Mouse (Mus musculus): ENCODE measurements around the gene Dzip1l. TPM values are rescaled to one million over a fixed set of nuclear protein-coding genes. Genes with fewer than 3 reads are reported as not detected.

Dzip1l gene
- polyA plus RNA-seq, 1 experiment from 2014 or later, result 14.1 TPM

GRCm38 (mm10) chr9:99661606-99662166 is 32.4 kb downstream of the Dzip1l start:
- H3K4me1 ChIP-seq (replicated peaks), result peaks cover 5% of the 10 kb centered on the region; the same call in 1 of the 2 replicates
- no peak overlapping the region for H3K9ac ChIP-seq
- no peak for ATAC-seq (replicated peaks; ENCODE audit: insufficient number of reproducible peaks, insufficient read depth, low FRiP score, low read depth)
- WGBS, result 71% methylated on average over 16 of the region's 16 CpGs
- H3K9me3 ChIP-seq (replicated peaks), result no peaks in the 10 kb centered on the region
- H3K4me3 ChIP-seq, result no peak overlapping the region
- H3K36me3 ChIP-seq, result peaks cover 33% of the 10 kb centered on the region
- peak overlapping the region; percentile 48; the same call in 1 of the 2 replicates for H3K27ac ChIP-seq
- H3K4me2 ChIP-seq, result no peak overlapping the region
- no peaks in the 10 kb centered on the region for H3K27me3 ChIP-seq

GRCm38 (mm10) chr9:99662406-99662805 is 33.1 kb downstream of the Dzip1l start:
- no peak overlapping the region for H3K4me2 ChIP-seq
- no peak overlapping the region for H3K9ac ChIP-seq
- H3K9me3 ChIP-seq (replicated peaks), result no peaks in the 10 kb centered on the region
- no peak overlapping the region for H3K4me3 ChIP-seq
- peaks cover 33% of the 10 kb centered on the region for H3K36me3 ChIP-seq
- peak overlapping the region; percentile 48; the same call in 1 of the 2 replicates for H3K27ac ChIP-seq
- H3K4me1 ChIP-seq (replicated peaks), result peaks cover 5% of the 10 kb centered on the region; the same call in 1 of the 2 replicates
- no peak for ATAC-seq (replicated peaks; ENCODE audit: insufficient number of reproducible peaks, insufficient read depth, low FRiP score, low read depth)
- no peaks in the 10 kb centered on the region for H3K27me3 ChIP-seq
- 23% methylated on average over 7 of the region's 7 CpGs for WGBS

- H3K27ac ChIP-seq, result no peak overlapping the region
- no peak; the same call in 1 of the 2 replicates for ATAC-seq (replicated peaks; ENCODE audit: insufficient number of reproducible peaks, insufficient read depth, low FRiP score, low read depth)
- no peak overlapping the region for H3K4me3 ChIP-seq
- peaks cover 38% of the 10 kb centered on the region for H3K36me3 ChIP-seq
- H3K27me3 ChIP-seq, result no peaks in the 10 kb centered on the region
- H3K4me1 ChIP-seq (replicated peaks), result peaks cover 5% of the 10 kb centered on the region; the same call in 1 of the 2 replicates
- no peaks in the 10 kb centered on the region for H3K9me3 ChIP-seq (replicated peaks)
- 87% methylated on average over 10 of the region's 10 CpGs for WGBS
- H3K4me2 ChIP-seq, result no peak overlapping the region
- H3K9ac ChIP-seq, result no peak overlapping the region
Measured at GRCm38 (mm10) chr9:99662887-99663286, 33.6 kb downstream of the Dzip1l start.

- Histone ChIP-seq H3K4me3 (no peak overlapping the region), H3K4me1 (replicated peaks) (no peaks in the 10 kb centered on the region), H3K9me3 (replicated peaks) (no peaks in the 10 kb centered on the region), H3K4me2 (no peak overlapping the region), H3K27ac (no peak overlapping the region), H3K9ac (no peak overlapping the region), H3K36me3 (peaks cover 60% of the 10 kb centered on the region), H3K27me3 (no peaks in the 10 kb centered on the region)
- no peak for ATAC-seq (replicated peaks; ENCODE audit: insufficient number of reproducible peaks, insufficient read depth, low FRiP score, low read depth)
- 82% methylated on average over 8 of the region's 8 CpGs for WGBS
Measured at GRCm38 (mm10) chr9:99667596-99667995, 38.3 kb downstream of the Dzip1l start.

GRCm38 (mm10) chr9:99671603-99672002 is 42.3 kb downstream of the Dzip1l start:
- Histone ChIP-seq H3K4me2 (no peak overlapping the region), H3K9ac (no peak overlapping the region), H3K4me1 (replicated peaks) (no peaks in the 10 kb centered on the region), H3K9me3 (replicated peaks) (no peaks in the 10 kb centered on the region), H3K27me3 (no peaks in the 10 kb centered on the region), H3K4me3 (no peak overlapping the region), H3K27ac (no peak overlapping the region), H3K36me3 (peaks cover 33% of the 10 kb centered on the region)
- WGBS, result 41% methylated on average over 2 of the region's 2 CpGs
- ATAC-seq (replicated peaks; ENCODE audit: insufficient number of reproducible peaks, insufficient read depth, low FRiP score, low read depth), result no peak

GRCm38 (mm10) chr9:99675714-99676113 is 46.4 kb downstream of the Dzip1l start:
- no peak overlapping the region for H3K27ac ChIP-seq
- H3K4me3 ChIP-seq, result no peak overlapping the region
- 89% methylated on average over 3 of the region's 3 CpGs for WGBS
- H3K9me3 ChIP-seq (replicated peaks), result no peaks in the 10 kb centered on the region
- H3K9ac ChIP-seq, result no peak overlapping the region
- no peak overlapping the region for H3K4me2 ChIP-seq
- no peaks in the 10 kb centered on the region for H3K4me1 ChIP-seq (replicated peaks)
- H3K27me3 ChIP-seq, result no peaks in the 10 kb centered on the region
- H3K36me3 ChIP-seq, result no peaks in the 10 kb centered on the region
- ATAC-seq (replicated peaks; ENCODE audit: insufficient number of reproducible peaks, insufficient read depth, low FRiP score, low read depth), result no peak

GRCm38 (mm10) chr9:99681980-99682570 is 52.8 kb downstream of the Dzip1l start:
- Histone ChIP-seq H3K4me1 (replicated peaks) (peaks cover 10% of the 10 kb centered on the region; the same call in 1 of the 2 replicates), H3K4me3 (peak overlapping the region; percentile 22), H3K27me3 (no peaks in the 10 kb centered on the region), H3K9me3 (replicated peaks) (no peaks in the 10 kb centered on the region), H3K27ac (peak overlapping the region; percentile 38), H3K4me2 (peak overlapping the region; percentile 58), H3K36me3 (no peaks in the 10 kb centered on the region), H3K9ac (no peak overlapping the region)
- 38% methylated on average over 21 of the region's 21 CpGs for WGBS
- peak; percentile 27; the same call in 1 of the 2 replicates for ATAC-seq (replicated peaks; ENCODE audit: insufficient number of reproducible peaks, insufficient read depth, low FRiP score, low read depth)

- H3K4me2 ChIP-seq, result no peak overlapping the region
- H3K27me3 ChIP-seq, result no peaks in the 10 kb centered on the region
- no peak overlapping the region for H3K4me3 ChIP-seq
- peaks cover 10% of the 10 kb centered on the region; the same call in 1 of the 2 replicates for H3K4me1 ChIP-seq (replicated peaks)
- ATAC-seq (replicated peaks; ENCODE audit: insufficient number of reproducible peaks, insufficient read depth, low FRiP score, low read depth), result no peak
- WGBS, result 62% methylated on average over 5 of the region's 5 CpGs
- H3K27ac ChIP-seq, result no peak overlapping the region
- H3K36me3 ChIP-seq, result no peaks in the 10 kb centered on the region
- no peak overlapping the region for H3K9ac ChIP-seq
- no peaks in the 10 kb centered on the region for H3K9me3 ChIP-seq (replicated peaks)
Measured at GRCm38 (mm10) chr9:99685061-99685521, 55.8 kb downstream of the Dzip1l start.

- H3K4me2 ChIP-seq, result no peak overlapping the region
- no peaks in the 10 kb centered on the region for H3K27me3 ChIP-seq
- H3K4me3 ChIP-seq, result no peak overlapping the region
- no peak overlapping the region for H3K9ac ChIP-seq
- H3K4me1 ChIP-seq (replicated peaks), result peaks cover 10% of the 10 kb centered on the region; the same call in 1 of the 2 replicates
- 62% methylated on average over 5 of the region's 5 CpGs for WGBS
- H3K27ac ChIP-seq, result no peak overlapping the region
- ATAC-seq (replicated peaks; ENCODE audit: insufficient number of reproducible peaks, insufficient read depth, low FRiP score, low read depth), result no peak
- no peaks in the 10 kb centered on the region for H3K9me3 ChIP-seq (replicated peaks)
- H3K36me3 ChIP-seq, result no peaks in the 10 kb centered on the region
Measured at GRCm38 (mm10) chr9:99685536-99686231, 56.4 kb downstream of the Dzip1l start.

- H3K9ac ChIP-seq, result no peak overlapping the region
- no peak overlapping the region for H3K27ac ChIP-seq
- 91% methylated on average over 5 of the region's 5 CpGs for WGBS
- H3K4me2 ChIP-seq, result no peak overlapping the region
- H3K4me3 ChIP-seq, result no peak overlapping the region
- H3K4me1 ChIP-seq (replicated peaks), result no peaks in the 10 kb centered on the region
- no peaks in the 10 kb centered on the region for H3K9me3 ChIP-seq (replicated peaks)
- H3K27me3 ChIP-seq, result no peaks in the 10 kb centered on the region
- H3K36me3 ChIP-seq, result no peaks in the 10 kb centered on the region
- ATAC-seq (replicated peaks; ENCODE audit: insufficient number of reproducible peaks, insufficient read depth, low FRiP score, low read depth), result no peak
Measured at GRCm38 (mm10) chr9:99689796-99690195, 60.5 kb downstream of the Dzip1l start.

GRCm38 (mm10) chr9:99690386-99690785 is 61.1 kb downstream of the Dzip1l start:
- H3K4me3 ChIP-seq, result no peak overlapping the region
- ATAC-seq (replicated peaks; ENCODE audit: insufficient number of reproducible peaks, insufficient read depth, low FRiP score, low read depth), result no peak
- H3K27ac ChIP-seq, result no peak overlapping the region
- no peak overlapping the region for H3K9ac ChIP-seq
- no peaks in the 10 kb centered on the region for H3K4me1 ChIP-seq (replicated peaks)
- H3K4me2 ChIP-seq, result no peak overlapping the region
- no peaks in the 10 kb centered on the region for H3K36me3 ChIP-seq
- H3K9me3 ChIP-seq (replicated peaks), result no peaks in the 10 kb centered on the region
- H3K27me3 ChIP-seq, result no peaks in the 10 kb centered on the region
- 82% methylated on average over 7 of the region's 7 CpGs for WGBS
